Mouse (Mus musculus) gastrocnemius, postnatal 4 days (tissue): ENCODE data around the gene Kcnk5. TPM values are rescaled to one million over a fixed set of nuclear protein-coding genes. Genes with fewer than 3 reads are reported as not detected.

Source experiments
- DNase-seq, 2 experiments: peaks; one replicate each; pipeline ENCODE4 v3.0.0; 2021 to 2022; ENCODE audit warnings: low spot score in 2 of 2, mixed read lengths in 2 of 2
- total RNA-seq, 2 experiments: library from RNA; stranded (reverse); gene quantifications; 2 replicates each; pipeline ENCODE4 v1.2.3; 2021

The Kcnk5 gene
- total RNA-seq, 2 experiments from 2014 or later: 1.6 to 2.9 TPM

GRCm38 (mm10) chr14:20120012-20120411, 61.6 kb downstream of the Kcnk5 start:
- no peak for DNase-seq

- no peak for DNase-seq
These were observed 65.4 kb downstream of the Kcnk5 start for GRCm38 (mm10) chr14:20116149-20116605.

- no peak for DNase-seq
These were observed 66.7 kb downstream of the Kcnk5 start for GRCm38 (mm10) chr14:20114951-20115350.

- peak; percentile 75 to 85 for DNase-seq
These were observed 67.6 kb downstream of the Kcnk5 start for GRCm38 (mm10) chr14:20113964-20114363.

GRCm38 (mm10) chr14:20113189-20113961, 68.2 kb downstream of the Kcnk5 start:
- DNase-seq: no peak

GRCm38 (mm10) chr14:20112218-20112617, 69.4 kb downstream of the Kcnk5 start:
- no peak for DNase-seq

- DNase-seq: no peak
These were observed 70.7 kb downstream of the Kcnk5 start for GRCm38 (mm10) chr14:20110945-20111344.

GRCm38 (mm10) chr14:20106271-20106670, 75.3 kb downstream of the Kcnk5 start:
- DNase-seq: no peak

- no peak for DNase-seq
These were observed 78.4 kb downstream of the Kcnk5 start for GRCm38 (mm10) chr14:20103207-20103606.

- no peak for DNase-seq
These were observed 83.5 kb downstream of the Kcnk5 start for GRCm38 (mm10) chr14:20098061-20098460.

- no peak for DNase-seq
These were observed 86.7 kb downstream of the Kcnk5 start for GRCm38 (mm10) chr14:20094942-20095341.

- peak in 1 of 2 experiments; percentile 48 for DNase-seq
These were observed 88.1 kb downstream of the Kcnk5 start for GRCm38 (mm10) chr14:20093493-20093892.

Other genes with a start within 250 kb of the Kcnk5 start
- gene Gng2, start 204.2 kb downstream of the Kcnk5 start, total RNA-seq: 10 to 100 TPM; 28.0 to 34.7 TPM
- gene Saysd1, start 43.3 kb downstream of the Kcnk5 start, total RNA-seq: 1 to 10 TPM; 2.6 to 2.9 TPM
- not detected for gene Kcnk16, start 87.4 kb upstream of the Kcnk5 start, total RNA-seq
- 10 to 100 TPM; 17.1 to 21.1 TPM for gene Nudt13, start 112.9 kb upstream of the Kcnk5 start, total RNA-seq
- gene Ecd, start 166.3 kb upstream of the Kcnk5 start, total RNA-seq: 10 to 100 TPM; 26.8 to 34.3 TPM
- 10 to 100 TPM; 28.7 to 31.7 TPM for gene Fam149b, start 166.4 kb upstream of the Kcnk5 start, total RNA-seq
- 10 to 100 TPM; 27.5 to 29.9 TPM for gene Dnajc9, start 207.1 kb upstream of the Kcnk5 start, total RNA-seq
- gene Mrps16, start 211.8 kb upstream of the Kcnk5 start, total RNA-seq: 10 to 100 TPM; 51.8 to 54.7 TPM